Mouse (Mus musculus) limb, embryonic 14.5 days (tissue): Measurements from ENCODE around the gene Focad. TPM values are rescaled to one million over a fixed set of nuclear protein-coding genes. Genes with fewer than 3 reads are reported as not detected.

Experiments used
- ATAC-seq: fragments of 200-750 bp; cut with Nextera tagmentation; 2 replicates; pipeline ENCODE4 v1.8.0; 2017; ENCODE audit warnings: low read depth, moderate number of reproducible peaks, moderate TSS enrichment; ENCODE audit not compliant: low FRiP score
- DNase-seq: peaks from one replicate; pipeline ENCODE4 v3.0.0-alpha.2; 2015; ENCODE audit warnings: low spot score
- H3K27ac ChIP-seq: fragments of 300-500 bp; sonication (generic); replicated peaks from 2 replicates; pipeline ENCODE4 v1.5.1; 2014; ENCODE audit warnings: low read depth, mild to moderate bottlenecking, low read length, moderate library complexity, mixed read lengths
- H3K27me3 ChIP-seq: fragments of 300-500 bp; sonication (generic); 2 replicates; pipeline ENCODE4 v1.6.1; 2014; ENCODE audit warnings: low read length, mixed read lengths; ENCODE audit not compliant: control insufficient read depth, insufficient read depth
- H3K36me3 ChIP-seq: fragments of 300-500 bp; sonication (generic); 2 replicates; pipeline ENCODE4 v1.6.1; 2014; ENCODE audit warnings: mild to moderate bottlenecking, low read length, moderate library complexity, mixed read lengths; ENCODE audit not compliant: control insufficient read depth, insufficient read depth
- H3K4me1 ChIP-seq: fragments of 300-500 bp; sonication (generic); 2 replicates; pipeline ENCODE4 v1.6.1; 2014; ENCODE audit warnings: antibody characterized with exemption, low read length, mixed read lengths; ENCODE audit not compliant: control insufficient read depth, insufficient read depth
- H3K4me2 ChIP-seq: fragments of 300-500 bp; sonication (generic); replicated peaks from 2 replicates; pipeline ENCODE4 v1.6.1; 2014; ENCODE audit warnings: low read depth, mild to moderate bottlenecking, low read length, moderate library complexity; ENCODE audit not compliant: severe bottlenecking
- H3K4me3 ChIP-seq: fragments of 300-500 bp; sonication (generic); replicated peaks from 2 replicates; pipeline ENCODE4 v1.5.1; 2014; ENCODE audit warnings: low read length
- H3K9ac ChIP-seq: fragments of 300-500 bp; sonication (generic); 2 replicates; pipeline ENCODE4 v1.6.1; 2014; ENCODE audit warnings: mild to moderate bottlenecking, low read depth, low read length, moderate library complexity; ENCODE audit not compliant: severe bottlenecking
- H3K9me3 ChIP-seq: fragments of 300-500 bp; sonication (generic); 2 replicates; pipeline ENCODE4 v1.6.1; 2016; ENCODE audit warnings: low read length; ENCODE audit not compliant: control insufficient read depth
- POLR2A ChIP-seq: fragments of 200-500 bp; IDR thresholded peaks from 2 replicates; pipeline ENCODE4 v1.8.0; 2012; ENCODE audit warnings: inconsistent platforms, mild to moderate bottlenecking, moderate library complexity, borderline replicate concordance; ENCODE audit not compliant: insufficient read depth, insufficient read length; ENCODE audit errors: extremely low read depth
- WGBS: fragments of 180-500 bp; shearing (Covaris S2); extraction: QIAGEN DNeasy Blood & Tissue Kit; methylation state at CpG from one replicate; pipeline ENCODE4 v1.1.7; 2014; 5-methylcytosine and 5-hydroxymethylcytosine counted together
- polyA plus RNA-seq, 2 experiments: library from polyadenylated mRNA; depleted of rRNA in 1 of 2; stranded (reverse) in 1 of 2; unstranded in 1 of 2; fragments of >200 nt; fragmentation: Nextera tagmentation in 1 of 2; extraction: Ambion mirVana in 1 of 2; gene quantifications; 2 replicates each; pipeline versions ENCODE4 v1.2.1 to v1.2.3; 2012 to 2014

Gene Focad
- polyA plus RNA-seq, 2 experiments, result 15.7 to 19.5 TPM

- no peak overlapping the region for H3K9ac ChIP-seq
- DNase-seq, result no peak
- no peaks in the 10 kb centered on the region for H3K9me3 ChIP-seq
- no peaks in the 10 kb centered on the region for H3K27me3 ChIP-seq
- no peak overlapping the region for H3K4me2 ChIP-seq
- 78% methylated on average over 6 of the region's 6 CpGs for WGBS
- no peak overlapping the region for H3K27ac ChIP-seq
- no peak for ATAC-seq
- no peak for TF ChIP-seq POLR2A
- H3K36me3 ChIP-seq, result no peaks in the 10 kb centered on the region
- H3K4me3 ChIP-seq, result no peak overlapping the region
- H3K4me1 ChIP-seq, result no peaks in the 10 kb centered on the region
Measured at GRCm38 (mm10) chr4:88218286-88218685, 123.9 kb downstream of the Focad start.

- Histone ChIP-seq H3K9me3 (no peaks in the 10 kb centered on the region), H3K4me1 (no peaks in the 10 kb centered on the region), H3K27me3 (no peaks in the 10 kb centered on the region), H3K36me3 (no peaks in the 10 kb centered on the region), H3K27ac (no peak overlapping the region), H3K4me2 (no peak overlapping the region), H3K9ac (no peak overlapping the region), H3K4me3 (no peak overlapping the region)
- DNase-seq, result no peak
- no peak for ATAC-seq
- no peak for TF ChIP-seq POLR2A
- WGBS, result 87% methylated on average over 2 of the region's 2 CpGs
Measured at GRCm38 (mm10) chr4:88218797-88219196, 124.4 kb downstream of the Focad start.

GRCm38 (mm10) chr4:88231375-88231774 lies 136.9 kb downstream of the Focad start:
- no peak overlapping the region for H3K27ac ChIP-seq
- no peak for ATAC-seq
- WGBS, result 42% methylated on average over 3 of the region's 3 CpGs

GRCm38 (mm10) chr4:88235941-88236340 lies 141.5 kb downstream of the Focad start:
- ATAC-seq, result no peak
- Histone ChIP-seq H3K27me3 (no peaks in the 10 kb centered on the region), H3K4me2 (no peak overlapping the region), H3K36me3 (no peaks in the 10 kb centered on the region), H3K27ac (no peak overlapping the region), H3K4me1 (peaks cover 7% of the 10 kb centered on the region; the same call in 1 of the 2 replicates), H3K9me3 (no peaks in the 10 kb centered on the region), H3K9ac (no peak overlapping the region), H3K4me3 (no peak overlapping the region)
- DNase-seq, result no peak
- no peak for TF ChIP-seq POLR2A
- 57% methylated on average over 6 of the region's 6 CpGs for WGBS

More at GRCm38 (mm10) chr4:88231375-88231774, 136.9 kb downstream of the Focad start:
- H3K36me3 ChIP-seq, result no peaks in the 10 kb centered on the region
- H3K9ac ChIP-seq, result no peak overlapping the region
- no peak for TF ChIP-seq POLR2A
- H3K4me3 ChIP-seq, result no peak overlapping the region
- no peak overlapping the region for H3K4me2 ChIP-seq
- H3K9me3 ChIP-seq, result no peaks in the 10 kb centered on the region
- 0 out of 2 replicates have a peak, but pooled peaks cover 2% of the 10 kb centered on the region for H3K4me1 ChIP-seq
- no peak for DNase-seq
- no peaks in the 10 kb centered on the region for H3K27me3 ChIP-seq

- no peak for TF ChIP-seq POLR2A
- 55% methylated on average over 12 of the region's 12 CpGs for WGBS
- H3K4me1 ChIP-seq, result peaks cover 7% of the 10 kb centered on the region; the same call in 1 of the 2 replicates
Measured at GRCm38 (mm10) chr4:88236926-88237756, 142.7 kb downstream of the Focad start.

More at GRCm38 (mm10) chr4:88236926-88237756, 142.7 kb downstream of the Focad start:
- Histone ChIP-seq H3K4me3 (no peak overlapping the region), H3K36me3 (no peaks in the 10 kb centered on the region), H3K4me2 (no peak overlapping the region), H3K9ac (no peak overlapping the region), H3K27ac (no peak overlapping the region), H3K27me3 (no peaks in the 10 kb centered on the region), H3K9me3 (no peaks in the 10 kb centered on the region)
- ATAC-seq, result no peak
- DNase-seq, result no peak
